Mouse (Mus musculus): ENCODE results near the gene Pfkfb4.
A peak's percentile ranks its signal among the peaks of the same experiment; 100 is the strongest.

Gene Pfkfb4

DNA sequence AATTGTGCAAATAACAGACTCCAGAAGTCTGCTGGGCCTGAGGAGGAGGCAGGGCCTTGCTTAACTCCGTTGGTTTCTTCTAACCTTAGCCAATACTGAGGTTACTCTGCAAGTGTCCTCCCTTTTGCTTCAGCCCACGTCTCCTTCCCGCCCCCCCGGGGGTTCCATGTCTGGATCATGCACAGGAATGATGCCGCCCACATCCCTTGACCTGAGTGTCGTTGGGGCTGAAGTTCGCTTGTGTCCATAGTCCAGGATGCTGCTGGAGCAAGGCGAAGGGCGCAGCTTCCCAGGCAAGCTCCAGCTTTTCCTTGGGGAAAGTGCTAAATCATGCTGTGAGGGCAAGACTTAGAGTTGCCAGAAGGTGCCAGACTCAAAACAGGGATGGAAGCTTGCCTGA is 4.8 kb downstream of the Pfkfb4 start:
- no peak for DNase-seq (ENCODE audit: low spot score in 2 of 2)

DNA sequence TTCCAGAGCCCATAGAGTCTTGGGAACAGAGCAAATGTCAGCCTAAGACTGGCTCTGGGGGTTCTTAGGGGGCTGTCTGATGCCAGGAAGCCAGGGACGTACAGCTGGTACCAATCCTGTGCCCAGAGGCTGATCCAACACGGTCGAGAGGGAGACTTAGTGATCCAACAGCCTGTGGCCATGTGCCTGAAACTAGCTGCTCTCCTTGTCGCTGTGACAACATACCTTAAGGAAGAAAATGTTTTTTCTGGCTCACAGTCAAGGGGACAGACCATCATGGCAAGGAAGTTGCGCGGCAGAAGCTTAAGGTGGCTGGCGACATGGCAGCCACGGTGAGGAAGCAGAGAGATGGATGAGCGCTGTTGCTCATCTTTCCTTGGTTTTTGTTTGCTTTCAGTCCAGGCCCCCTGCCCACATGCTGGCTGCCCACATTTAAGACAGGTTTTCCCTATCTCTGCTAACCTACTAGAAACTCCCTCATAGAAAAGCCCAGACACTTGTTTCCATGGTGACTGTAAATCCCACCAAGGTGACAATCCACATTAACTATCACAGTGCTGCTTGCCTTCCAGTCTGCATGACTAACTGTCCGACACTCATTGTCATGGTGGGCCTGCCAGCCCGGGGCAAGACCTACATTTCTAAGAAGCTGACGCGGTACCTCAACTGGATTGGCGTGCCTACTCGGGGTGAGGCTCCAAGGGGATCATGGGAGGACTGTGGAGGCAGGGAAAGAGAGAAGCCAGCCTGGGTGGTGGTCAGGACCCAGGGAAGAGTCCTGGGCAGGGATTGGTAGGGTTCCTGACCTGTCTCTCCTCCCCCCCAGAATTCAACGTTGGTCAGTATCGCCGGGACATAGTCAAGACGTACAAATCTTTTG is 6.9 kb downstream of the Pfkfb4 start:
- no peak for DNase-seq (ENCODE audit: low spot score in 2 of 2)

DNA sequence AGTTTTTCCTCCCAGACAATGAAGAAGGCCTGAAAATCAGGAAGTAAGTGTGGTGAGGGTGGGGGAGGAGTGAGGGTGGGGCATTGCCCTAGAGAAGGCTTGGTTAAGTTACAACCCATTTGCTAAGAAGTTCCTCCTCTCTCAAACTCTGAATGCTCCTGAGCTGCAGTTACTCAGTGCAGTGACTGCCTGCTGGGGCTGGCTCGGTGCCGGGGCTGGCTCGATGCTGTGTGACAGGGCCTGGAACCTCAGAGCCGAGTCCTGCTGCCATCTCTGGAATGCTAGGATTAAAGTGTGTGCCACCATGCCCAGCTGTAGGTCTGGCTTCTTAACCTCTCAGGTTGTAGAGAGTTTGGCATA is 7.6 kb downstream of the Pfkfb4 start:
- DNase-seq (ENCODE audit: low spot score in 2 of 2) = no peak

DNA sequence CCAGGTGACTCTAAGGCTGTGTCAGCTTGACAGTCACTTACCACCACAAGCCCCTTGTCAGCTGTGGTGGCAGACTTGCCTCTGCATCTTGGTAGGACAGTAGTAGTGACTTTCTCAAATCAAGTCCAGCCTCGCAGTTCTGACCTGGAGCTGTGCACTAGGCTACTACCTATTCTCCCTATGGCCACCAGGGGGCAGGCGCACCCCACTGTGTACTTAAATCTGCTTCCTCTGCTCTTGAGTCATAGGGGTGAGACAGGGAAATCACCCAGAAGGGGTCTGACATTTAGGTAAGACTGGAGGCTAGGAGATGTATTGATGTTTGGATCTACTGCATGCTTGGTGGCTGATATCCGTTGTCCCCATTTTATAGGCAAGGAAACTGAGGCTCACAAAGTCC is 9.1 kb downstream of the Pfkfb4 start:
- peak in 1 of 2 experiments; percentile 66 for DNase-seq (ENCODE audit: low spot score in 2 of 2)

DNA sequence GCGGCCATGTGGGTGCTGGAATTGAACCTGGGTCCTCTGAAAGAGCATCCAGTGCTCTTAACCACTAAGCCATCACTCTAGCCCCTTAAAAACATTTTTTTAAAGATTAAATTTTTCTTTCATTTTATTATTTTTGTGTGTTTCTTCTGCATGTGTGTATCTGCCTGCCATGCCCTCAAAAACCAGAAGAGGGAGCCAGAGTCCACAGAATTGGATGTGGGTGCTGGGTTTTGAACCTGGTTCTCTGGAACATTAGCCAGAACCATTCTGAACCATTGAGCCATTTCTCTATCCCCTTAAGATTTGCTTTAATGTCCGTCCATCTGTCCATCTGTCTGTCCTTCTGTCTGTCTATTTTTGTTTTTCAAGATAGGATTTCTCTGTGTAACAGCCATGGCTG is 11.6 kb downstream of the Pfkfb4 start:
- DNase-seq (ENCODE audit: low spot score in 2 of 2) = no peak

DNA sequence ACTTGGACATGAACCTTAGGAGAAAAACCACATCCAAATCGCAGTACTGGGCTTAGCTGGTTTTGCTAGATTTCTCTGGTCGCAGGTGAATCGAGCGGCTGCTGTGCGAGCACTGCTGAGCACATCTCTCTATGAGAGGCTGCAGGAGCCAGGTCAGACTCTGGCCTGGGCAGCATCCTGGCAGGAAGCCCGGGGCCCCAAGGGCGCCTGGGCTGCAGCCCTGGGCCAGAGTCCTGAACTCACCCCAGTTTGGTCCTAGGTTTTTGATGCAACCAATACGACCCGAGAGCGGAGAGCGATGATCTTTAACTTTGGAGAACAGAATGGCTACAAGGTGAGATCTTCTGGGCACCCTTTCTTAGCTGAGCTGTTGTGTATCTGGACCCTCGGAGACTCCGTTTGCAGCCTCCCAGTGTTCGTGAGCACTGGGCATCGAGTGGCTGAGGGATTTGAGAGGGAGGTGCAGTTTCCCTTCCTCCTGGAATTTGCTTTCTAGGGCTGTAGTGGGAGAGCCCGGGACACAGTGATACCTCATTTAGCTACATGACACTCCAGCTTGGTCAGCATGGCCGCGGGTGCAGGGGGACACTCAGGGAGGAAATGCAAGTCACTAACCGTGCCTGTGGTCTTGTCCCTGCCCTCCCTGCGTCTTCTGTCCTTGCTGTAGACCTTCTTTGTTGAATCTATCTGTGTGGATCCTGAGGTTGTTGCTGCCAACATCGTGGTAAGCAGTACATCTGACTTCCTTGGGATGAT is 15.6 kb downstream of the Pfkfb4 start:
- no peak for DNase-seq (ENCODE audit: low spot score in 2 of 2)

DNA sequence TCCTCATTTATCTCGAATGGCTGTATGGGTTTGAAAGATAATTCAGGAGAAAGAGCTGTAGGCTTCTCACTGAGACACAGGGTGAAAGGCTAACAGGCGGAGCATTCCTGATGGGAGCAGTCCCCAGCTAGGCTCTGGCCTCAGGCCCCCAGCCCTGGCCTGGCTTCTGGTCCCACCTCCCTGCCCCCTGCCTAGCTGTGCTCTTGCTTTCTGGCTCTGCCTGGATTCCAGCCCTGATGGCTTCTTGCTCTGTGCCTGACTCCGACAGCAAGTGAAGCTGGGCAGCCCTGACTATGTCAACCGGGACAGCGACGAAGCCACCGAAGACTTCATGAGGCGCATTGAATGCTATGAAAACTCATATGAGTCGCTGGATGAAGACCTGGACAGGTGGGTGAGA is 16.5 kb downstream of the Pfkfb4 start:
- no peak for DNase-seq (ENCODE audit: low spot score in 2 of 2)

DNA sequence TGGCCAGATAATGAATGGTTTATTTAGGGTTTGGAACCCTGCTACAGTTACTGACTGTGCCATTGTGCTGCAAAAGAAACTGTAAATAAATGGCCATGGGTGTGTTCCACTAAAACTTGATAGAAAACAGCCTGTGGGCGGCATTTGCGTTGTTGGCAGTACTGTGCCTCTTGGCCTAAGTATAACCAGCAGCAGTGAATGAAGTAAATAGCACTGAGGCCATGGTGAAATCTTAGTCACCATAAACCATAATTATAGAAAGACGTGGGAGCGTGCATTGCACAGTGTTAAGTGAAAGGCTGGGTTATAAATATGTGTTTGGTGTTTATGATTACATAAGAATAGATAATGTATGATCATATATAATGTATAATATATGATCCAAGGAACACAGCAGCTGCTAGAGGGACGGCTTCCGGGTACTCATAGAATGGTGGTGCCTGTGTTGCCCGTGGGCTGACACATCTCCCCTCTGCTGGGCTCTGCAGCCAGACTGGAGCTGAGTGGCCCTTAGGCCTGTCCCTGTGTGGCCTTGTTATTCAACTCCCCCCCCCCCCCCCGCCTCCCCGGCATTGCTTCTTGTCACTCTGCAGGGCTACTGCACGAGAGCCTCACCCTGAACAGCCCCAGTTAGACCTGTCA is 17.5 kb downstream of the Pfkfb4 start:
- DNase-seq (ENCODE audit: low spot score in 2 of 2) = no peak

DNA sequence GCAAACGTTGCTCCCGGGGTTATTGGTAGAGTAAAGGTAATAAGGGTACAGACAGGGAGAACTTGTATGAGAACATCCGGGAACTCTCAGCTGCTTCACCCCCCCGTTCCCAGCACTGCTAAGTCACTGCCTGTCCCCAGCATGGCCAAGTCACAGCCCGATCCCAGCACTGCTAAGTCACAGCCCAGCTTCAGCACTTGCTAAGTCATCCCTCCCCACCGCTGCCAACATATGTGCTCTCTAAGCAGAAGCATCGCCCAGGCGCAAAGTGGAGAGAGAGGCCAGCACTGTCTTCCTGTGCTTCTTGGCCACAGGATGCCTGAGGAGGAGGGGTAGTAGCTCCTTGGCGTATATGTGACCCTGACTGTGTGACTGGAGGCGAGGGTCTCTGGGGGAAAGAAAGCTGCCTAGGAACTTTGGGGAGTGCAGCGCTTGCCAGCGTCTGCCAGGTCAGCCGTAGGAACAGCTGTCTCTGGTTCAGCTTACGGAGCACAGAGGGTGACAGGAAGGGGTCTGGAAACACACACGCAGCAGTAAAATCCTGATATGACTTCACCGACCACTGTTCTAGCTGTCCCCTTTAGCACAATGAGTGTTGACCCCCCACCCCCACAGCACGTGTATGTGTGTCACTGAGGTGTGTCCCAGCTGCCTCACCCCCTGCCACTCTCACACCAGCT is 18.2 kb downstream of the Pfkfb4 start:
- DNase-seq (ENCODE audit: low spot score in 2 of 2) = peak in 1 of 2 experiments; percentile 58

DNA sequence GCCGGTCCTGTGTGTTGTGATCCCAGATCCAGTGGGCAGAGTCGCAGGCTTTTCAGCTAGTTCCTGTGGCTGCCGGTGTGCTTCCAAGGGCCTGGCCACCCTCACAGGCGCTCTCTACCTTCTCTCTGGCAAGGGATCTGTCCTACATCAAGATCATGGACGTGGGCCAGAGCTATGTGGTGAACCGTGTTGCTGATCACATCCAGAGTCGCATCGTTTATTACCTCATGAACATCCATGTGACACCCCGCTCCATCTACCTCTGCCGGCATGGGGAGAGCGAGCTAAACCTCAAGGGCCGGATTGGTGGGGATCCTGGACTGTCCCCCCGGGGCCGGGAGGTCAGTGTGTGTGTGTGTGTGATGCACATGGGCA is 18.7 kb downstream of the Pfkfb4 start:
- no peak for DNase-seq (ENCODE audit: low spot score in 2 of 2)

DNA sequence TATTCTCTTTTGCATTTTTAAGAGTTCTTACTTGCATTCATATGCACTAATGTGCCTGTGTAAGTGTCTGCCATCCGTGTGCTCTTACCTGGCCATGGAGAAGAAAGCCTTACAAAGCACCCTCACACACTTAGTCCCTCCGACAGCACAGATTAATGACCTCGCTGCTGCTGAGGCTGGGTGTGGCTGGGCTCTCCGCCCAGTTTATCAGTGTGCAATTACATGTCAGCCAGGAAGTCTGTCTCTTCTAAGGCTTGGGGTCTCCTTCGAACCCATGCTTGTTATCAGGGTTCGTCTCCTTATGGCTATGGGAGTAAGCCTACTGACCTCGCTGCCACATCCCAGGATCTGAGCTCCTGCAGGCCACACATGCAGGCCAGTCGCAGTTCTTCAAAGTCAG is 23.8 kb downstream of the Pfkfb4 start:
- no peak for DNase-seq (ENCODE audit: low spot score in 2 of 2)

DNA sequence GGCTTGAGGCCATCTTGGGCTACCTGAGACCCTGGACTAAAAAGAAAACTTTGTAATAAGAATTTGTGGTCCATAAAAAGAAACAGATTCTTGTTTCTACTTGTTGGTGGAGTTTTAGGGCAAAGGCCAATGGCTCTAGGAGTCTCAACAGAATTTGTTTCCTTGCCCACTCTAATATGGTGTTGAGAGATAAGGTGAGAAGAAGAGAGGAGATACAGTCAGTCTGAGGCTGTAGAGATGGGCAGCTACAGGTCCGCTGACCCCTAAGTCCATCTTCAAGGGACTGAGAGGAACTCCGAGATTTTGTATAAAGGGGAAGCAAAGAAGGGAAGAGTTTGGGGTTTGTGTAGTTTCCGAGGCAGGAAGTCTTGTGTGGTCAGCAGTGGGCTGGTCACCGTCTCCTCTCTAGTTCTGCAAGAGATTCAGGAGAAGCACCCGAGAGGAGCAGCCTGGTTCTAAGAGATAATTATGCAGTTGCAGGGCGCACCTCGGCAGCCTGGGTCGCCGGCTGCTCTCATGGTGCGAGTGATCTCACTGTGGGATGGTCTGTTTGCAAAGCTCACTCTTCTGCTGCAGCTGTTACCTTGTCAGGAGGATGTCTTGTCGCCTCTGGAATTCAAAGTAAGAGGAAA is 25.5 kb downstream of the Pfkfb4 start:
- DNase-seq (ENCODE audit: low spot score in 2 of 2) = no peak

DNA sequence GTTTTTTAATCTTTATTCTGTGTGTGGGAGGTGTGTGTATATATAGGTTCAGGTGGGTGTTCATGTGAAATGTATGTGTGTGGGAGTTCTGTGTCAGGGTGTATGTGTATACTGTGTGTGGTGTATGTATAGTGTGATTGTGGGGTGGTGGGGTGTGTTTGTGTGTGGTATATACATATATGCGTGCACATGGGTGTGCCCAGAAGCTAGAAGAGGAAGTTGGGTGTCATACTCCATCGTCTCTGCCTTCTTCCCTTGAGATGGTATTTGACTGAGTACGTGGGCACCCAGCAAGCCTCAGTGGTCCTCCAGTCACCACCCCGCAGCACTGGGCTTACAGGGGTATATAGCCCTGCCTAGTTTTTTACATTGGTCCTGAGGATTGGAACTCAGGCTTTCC is 29.9 kb downstream of the Pfkfb4 start:
- DNase-seq (ENCODE audit: low spot score in 2 of 2) = no peak

DNA sequence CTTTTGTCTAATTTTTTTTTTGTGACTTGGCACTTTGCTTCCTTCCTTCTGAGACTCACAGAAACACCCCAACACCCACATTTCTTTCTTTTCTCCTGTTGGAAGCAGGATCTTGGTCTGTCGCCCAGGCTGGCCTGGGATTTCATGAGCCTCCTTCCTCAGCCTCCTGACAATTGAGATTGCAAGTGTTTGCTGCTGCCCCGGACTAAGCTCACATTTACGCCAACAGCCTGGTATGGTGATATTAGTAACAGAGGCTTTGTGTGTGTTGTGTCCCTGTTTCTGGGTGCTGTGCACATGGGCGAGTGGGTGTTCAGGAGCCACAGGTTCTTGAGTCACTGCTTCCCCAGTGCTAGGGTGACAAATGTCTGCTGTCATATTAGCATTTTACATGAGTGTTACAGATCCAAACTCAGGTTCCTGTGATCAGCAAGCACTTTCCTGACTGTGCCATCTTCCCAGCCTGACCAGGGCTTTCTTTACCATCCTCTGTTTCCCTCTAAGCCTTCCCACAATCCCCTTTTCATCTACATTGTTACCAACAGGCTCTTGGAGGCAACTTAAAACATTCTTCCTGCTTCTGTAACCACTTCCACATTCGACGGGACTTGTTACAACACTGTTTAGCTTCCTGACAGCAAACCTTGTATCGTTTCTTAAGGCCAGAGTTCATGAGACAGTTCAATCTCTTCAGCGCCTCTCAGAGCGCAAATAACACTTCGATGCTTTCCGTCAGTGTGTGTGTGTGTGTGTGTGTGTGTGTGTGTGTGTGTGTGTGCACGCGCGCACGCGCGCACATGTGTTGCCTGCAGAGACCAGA is 31.5 kb downstream of the Pfkfb4 start:
- DNase-seq (ENCODE audit: low spot score in 2 of 2) = no peak

DNA sequence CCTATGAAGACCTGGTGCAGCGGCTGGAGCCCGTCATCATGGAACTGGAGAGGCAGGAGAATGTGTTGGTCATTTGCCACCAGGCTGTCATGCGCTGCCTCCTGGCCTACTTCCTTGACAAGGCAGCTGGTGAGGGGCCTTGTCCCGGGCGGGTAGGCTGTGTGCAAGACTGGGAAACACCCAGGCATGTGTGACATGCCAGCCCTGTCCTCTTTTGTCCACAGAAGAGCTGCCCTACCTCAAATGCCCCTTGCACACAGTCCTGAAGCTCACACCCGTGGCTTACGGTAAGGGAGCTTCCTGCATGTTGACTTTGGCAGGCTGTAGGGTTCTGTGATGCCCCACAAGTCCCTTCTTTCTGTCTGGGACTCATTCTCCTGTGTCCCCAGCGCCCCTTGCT is 35.9 kb downstream of the Pfkfb4 start:
- no peak for DNase-seq (ENCODE audit: low spot score in 2 of 2)

DNA sequence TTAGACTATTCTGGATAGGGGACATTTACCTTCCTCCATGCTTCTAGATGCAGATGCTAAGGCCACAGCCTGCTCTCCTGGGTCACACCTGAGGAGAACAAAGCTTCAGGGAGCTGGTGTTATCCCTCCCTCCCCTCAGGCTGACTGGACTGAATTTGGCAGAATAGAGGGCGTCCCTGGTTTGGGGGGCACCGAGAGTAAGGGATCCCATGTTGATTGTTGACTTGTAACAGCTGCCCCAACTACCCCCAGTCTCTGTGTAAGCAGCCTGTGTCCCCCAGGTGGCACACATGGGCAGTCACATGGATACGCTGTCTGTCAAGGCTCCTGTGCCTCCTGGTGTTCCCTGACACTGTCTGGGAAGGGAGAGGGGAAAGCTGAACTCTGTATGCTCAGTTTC is 36.8 kb downstream of the Pfkfb4 start:
- DNase-seq (ENCODE audit: low spot score in 2 of 2) = no peak

DNA sequence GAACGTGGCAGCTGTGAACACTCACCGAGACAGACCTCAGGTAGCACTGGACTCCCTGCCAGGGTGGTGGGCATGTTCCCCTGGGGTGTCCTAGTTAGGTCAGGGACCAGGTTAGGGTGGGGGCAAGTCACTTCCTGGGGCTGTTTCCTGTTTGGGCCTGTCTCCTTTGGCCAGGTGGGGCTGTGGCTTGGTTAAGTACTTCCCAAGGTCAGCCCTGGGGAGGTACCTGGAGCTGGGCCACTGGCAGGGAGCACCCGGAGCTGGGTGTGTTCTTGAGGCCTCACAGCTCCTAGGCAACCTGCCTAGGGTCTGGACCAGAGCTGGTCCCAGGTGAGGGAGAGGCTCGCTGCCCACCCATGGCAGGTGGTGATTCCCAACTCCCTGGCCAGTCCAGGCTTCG is 37.3 kb downstream of the Pfkfb4 start:
- no peak for DNase-seq (ENCODE audit: low spot score in 2 of 2)

DNA sequence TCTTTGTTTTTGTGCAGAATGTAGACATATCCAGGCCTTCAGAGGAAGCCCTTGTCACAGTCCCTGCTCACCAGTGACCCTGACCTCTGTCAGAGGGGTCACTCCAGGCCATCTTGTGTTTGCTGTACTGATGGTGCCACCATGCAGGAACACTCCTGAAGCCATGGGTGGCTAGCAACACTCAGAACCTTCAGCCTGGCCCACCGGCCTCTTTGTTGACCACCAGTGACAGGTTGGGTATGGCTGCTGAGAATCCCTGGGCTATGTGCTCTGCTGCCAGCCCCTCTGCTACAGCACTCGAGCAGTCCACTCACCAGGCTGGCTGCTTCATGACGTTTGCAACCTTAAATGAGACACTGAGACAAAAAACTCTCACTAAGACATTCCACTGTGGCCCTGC is 38.7 kb downstream of the Pfkfb4 start:
- DNase-seq (ENCODE audit: low spot score in 2 of 2) = no peak

DNA sequence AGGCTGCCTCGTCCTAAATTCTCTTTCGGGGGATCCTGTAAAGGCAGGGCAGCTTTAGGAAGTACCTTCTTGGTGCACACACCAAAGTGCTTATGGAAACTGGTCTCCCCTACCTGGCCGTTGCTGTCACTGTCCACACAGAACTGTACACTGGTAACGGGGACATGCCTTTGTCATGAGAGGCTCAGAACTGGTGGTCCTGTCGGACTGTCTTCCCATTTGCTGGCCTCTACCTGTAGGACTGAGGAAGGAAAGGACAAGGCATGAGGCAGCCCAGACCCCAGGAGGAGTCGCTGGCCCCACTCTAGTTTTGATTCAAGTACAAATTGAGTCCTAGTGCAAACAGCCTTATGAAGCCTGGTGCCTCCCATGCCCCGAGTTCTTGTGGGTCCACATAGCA is 39.4 kb downstream of the Pfkfb4 start:
- DNase-seq (ENCODE audit: low spot score in 2 of 2) = no peak

DNA sequence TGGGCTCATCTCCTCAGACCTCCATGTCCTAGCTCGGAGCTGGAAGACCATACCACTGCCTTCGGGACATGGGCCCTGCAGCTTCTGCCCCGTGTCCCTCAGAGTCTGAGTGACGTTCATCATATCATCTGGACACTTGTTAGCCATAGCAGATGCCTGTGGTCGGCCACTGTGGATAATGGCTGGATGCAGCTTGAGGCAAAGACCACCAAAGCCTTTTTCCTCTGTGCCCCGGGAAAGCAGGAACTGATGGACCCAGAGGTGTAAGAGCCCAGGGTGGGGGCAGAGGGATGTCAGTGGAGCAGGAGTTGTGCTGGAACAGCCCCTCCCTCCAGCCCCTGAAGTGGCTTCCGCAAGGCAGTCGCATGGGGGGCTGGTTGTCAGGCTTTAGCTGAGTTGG is 40.1 kb downstream of the Pfkfb4 start:
- no peak for DNase-seq (ENCODE audit: low spot score in 2 of 2)

DNA sequence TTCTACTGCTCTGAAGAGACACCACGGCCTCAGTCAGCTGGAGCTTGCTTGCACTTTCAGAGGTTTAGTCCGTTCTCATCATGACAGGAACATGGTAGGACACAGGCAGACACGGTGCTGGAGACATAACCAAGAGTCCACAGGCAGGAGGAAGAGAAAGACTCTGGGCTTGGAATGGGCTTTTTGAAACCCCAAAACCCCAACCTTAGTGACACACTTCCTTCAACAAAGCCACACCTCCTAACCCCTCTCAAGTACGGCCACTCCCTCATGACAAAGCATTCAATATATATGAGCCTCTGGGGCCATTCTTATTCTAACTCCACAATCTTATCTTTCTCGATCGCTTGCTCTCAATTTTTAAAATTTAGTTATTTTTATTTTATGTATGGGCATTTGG is 40.9 kb downstream of the Pfkfb4 start:
- DNase-seq (ENCODE audit: low spot score in 2 of 2) = no peak
